Mouse (Mus musculus) c-Kit-positive CD71-positive TER-119-negative erythroid progenitor cells, embryonic 14.5 days (primary cell): Measurements from ENCODE around the gene Hcn1.

Experiments
- DNase-seq: peaks from one replicate; pipeline ENCODE4 v3.0.0-alpha.2; 2013; ENCODE audit warnings: low read depth

Gene Hcn1

DNA sequence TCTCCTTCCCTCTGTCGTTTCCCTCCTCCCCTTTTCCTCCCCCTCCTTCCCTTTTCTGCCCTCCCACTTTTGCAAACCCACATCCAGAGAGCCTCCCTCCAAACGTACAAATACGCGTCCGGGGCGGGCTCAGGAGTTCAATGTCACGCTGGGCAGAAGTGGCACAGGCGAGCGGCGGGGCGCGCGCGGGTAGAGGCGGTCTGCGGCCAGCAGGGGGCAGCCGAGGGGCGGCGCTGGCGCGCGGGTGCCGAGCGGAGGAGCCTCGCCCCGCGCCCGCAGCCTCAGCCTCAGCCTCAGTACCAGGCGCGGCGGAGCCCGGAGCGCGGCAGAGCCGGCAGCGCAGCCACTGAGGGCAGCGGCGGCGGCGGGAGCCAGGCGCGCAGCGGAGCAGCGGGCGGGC is at the start of gene Hcn1:
Gene Hcn1 (plus strand): TSS at position 140 of the 400 bp plus-strand sequence.
- DNase-seq = peak; percentile 19

DNA sequence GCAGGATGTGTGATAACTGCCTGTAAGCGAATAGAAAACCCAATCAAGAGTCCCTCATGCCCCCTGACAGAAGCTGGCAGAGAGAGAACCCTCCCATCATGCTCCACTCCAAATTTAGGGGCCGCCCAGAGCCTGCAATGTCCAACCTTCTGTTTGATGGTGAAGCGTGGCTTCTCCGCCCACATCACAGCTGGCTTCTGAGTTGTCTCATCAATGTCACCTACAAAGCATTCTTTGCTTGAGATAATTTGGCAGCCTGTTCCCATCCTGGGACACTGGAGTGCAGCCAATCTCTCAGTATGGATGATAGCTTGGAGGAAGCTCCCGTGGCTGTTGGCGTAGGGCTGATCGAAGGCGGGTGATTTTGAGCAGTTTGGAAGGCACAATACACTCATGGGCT is 34.9 kb upstream of the Hcn1 start:
- no peak for DNase-seq

DNA sequence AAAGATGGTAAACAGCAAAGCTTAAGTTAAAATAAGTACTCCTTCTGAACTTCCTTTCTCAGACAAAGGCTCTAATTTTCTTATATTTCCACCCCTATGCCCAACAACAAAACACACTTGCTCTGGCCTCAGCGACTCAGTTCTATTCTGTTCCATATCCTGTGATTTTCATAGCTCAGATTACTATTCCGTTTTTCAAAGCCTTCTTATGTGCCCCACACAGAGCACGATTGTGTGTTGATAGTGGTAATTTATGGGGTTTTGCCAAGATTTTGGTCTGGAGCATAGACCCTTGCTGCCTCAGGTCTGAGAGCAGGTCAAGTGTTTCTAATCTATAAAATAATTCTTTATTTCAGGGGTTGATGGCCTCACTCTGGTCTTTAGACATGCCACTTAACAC is 30.4 kb upstream of the Hcn1 start:
- no peak for DNase-seq

DNA sequence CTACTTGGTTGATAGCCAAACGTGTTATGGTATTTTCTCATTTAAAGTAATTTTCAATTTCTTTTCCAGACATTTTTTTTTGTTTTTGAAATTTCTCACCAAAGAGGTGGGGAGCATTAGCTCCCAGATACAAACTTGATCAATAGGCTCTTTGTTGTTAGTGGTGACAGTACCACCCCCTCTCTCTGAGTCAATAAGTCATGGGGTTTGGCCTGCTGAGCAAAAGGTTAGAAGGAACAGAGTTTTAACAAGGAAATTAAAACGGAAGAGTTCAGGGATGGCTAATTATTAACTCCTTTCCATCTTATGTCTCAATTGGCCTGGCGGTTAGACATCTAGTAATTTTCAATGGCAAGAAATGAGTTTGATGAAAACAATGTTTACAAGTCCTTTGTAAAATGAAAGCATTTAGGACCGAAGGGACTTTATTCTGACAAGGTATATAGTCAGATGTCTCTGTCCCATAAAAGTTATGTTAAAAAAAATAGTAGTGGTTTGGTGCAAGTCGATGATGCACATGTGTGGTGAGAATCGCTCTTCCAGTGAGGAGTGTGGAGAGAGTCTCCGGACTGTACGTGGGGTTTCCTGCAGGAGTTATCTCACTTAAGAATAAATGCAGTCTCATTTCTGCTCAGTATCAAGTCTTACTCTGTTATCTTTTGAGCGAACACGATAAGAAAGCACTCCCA is 7.5 kb upstream of the Hcn1 start:
- no peak for DNase-seq

- DNase-seq = no peak
Measured at GRCm38 (mm10) chr13:117595183-117595532, 7.0 kb upstream of the Hcn1 start.

DNA sequence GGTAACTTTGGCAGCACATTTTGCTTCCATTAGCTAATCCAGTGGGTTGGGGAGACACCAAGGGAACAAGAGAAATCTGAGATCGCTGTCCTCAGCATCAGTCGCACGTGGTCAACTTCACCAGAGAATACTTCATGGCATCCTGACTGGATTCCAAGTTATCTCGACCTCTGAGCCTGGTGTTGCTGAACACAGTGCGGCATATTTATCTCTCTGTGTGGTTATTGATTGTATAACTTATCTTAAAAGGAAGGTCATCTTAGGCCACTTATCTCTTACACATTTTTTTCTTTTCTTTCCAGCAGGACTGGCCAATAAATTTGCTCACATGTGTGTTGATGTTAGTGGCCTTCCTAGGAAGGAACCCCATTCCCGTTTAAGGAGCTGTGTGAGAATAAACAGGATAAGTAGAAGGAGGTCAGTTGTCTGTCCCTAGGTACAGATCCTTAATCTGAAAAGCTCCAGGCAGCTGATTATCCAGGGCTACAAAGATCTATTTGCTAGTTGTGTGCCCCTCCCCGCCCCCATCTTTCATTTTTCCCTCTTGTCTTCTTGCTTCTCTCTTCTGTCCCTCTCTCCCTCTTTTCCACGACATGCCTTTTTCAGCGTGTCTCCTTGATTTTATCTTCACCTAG is 672 bp upstream of the Hcn1 start:
- DNase-seq = no peak

DNA sequence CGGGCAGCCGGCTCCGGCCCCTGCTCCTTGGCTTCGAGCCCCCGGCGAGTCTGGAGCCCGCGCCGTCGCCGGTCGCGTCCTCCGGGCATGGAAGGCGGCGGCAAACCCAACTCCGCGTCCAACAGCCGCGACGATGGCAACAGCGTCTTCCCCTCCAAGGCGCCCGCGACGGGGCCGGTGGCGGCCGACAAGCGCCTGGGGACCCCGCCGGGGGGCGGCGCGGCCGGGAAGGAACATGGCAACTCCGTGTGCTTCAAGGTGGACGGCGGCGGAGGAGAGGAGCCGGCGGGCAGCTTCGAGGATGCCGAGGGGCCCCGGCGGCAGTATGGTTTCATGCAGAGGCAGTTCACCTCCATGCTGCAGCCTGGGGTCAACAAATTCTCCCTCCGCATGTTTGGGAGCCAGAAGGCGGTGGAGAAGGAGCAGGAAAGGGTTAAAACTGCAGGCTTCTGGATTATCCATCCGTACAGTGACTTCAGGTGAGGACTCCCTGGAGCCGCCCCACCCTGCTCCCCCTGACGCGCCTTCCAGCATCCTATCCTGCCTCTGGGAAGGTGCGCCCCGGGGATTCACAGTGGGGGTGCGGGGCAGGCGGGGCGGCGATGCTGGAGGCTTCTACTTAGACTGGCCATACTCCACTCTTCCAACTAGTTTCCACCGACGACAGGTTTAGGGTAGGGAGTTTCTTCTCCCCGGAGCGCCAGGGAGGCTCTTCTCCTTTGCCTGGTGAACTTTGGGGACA is 668 bp downstream of the Hcn1 start:
- DNase-seq = no peak

DNA sequence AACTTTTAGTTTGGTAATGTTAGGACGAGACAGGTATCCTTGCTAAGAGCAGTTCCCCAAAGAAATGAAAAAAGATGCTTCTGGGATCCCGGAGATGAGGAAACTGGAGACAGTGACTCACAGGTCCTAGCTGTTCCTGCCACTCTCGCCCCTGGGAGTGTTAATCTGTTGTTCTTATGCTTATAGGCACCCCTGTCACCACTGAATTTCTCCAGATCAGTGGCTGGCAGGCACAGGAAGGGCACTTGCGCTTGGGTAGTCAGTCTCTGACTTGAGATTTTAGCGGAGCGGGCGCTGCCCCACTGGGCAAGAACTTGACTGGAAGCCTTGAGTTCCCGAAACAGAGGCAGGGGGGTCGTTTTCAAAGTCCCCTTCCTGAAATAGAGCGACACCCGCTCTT is 1.3 kb downstream of the Hcn1 start:
- no peak for DNase-seq

DNA sequence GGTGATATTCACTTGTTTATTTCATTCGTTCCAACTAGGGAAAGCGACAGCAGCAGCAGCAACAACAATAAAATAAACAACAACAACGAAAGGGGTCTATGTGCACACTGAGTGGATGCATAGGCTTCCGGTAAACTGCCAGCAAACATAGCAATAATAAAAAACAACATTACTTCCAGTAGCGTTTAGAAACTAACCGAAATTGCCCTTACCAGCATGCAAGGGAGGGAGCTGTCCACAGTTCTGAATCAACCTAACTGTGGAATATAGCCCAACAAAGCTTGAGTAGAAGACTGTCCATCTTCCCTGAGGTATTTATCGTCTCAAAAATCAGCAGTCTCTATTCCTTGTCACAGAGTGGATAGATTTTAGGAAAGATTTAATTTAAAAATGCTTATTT is 2.0 kb downstream of the Hcn1 start:
- peak; percentile 19 for DNase-seq

DNA sequence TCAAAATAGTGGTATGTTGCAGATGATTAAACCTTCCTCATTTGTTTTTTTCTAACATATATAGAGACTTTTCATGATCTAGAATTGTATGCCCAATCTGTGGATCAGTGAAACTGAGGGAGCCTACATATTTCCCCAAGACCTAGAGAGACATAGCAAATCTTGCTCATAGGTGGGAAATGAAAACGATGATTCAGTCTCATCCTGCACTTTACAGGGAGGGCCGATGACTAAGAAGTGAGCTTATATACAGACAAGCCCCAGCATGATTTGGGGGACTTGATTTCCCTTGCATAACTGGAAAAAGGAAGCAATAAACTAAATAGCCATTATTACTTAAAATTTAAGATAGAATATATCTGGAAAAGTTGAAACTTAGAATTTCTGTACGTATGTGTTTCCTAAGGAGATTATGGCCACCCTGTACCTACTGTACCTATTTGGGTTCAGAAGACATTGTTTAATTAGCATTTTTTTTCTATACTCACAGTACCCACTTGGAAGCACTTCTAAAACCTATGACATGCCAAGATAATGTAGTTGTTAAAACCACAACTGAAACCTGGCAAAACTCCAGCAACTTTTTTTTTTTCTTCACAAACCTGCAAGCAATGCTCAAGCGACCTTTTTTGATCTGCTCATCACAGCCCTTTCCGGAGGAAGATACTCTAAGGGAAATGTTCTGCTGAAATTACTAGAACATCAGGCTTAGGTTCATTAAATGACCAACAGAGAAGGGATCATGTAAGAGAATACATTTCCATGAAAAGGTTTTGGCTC is 3.0 kb downstream of the Hcn1 start:
- no peak for DNase-seq

- DNase-seq = no peak
Measured at GRCm38 (mm10) chr13:117611881-117612280, 9.8 kb downstream of the Hcn1 start.

DNA sequence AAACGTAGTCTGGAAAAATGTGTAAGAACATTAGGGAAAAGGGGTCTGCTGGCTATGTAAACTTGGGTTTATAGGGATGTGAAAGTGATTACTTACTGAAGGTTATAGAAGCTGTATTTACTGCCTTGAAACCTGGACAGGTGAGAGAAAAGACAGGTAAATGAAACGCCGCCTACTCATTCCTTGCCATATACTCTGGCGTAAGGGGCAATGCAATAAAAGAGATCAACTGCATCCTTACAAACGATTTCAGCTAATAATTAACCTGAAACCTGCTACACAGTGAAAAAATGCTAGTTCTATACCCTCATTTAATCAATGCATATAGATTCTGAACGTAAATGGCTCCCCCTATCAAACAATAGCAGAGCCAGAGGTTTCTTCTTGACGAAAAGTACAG is 17.4 kb downstream of the Hcn1 start:
- DNase-seq = no peak

DNA sequence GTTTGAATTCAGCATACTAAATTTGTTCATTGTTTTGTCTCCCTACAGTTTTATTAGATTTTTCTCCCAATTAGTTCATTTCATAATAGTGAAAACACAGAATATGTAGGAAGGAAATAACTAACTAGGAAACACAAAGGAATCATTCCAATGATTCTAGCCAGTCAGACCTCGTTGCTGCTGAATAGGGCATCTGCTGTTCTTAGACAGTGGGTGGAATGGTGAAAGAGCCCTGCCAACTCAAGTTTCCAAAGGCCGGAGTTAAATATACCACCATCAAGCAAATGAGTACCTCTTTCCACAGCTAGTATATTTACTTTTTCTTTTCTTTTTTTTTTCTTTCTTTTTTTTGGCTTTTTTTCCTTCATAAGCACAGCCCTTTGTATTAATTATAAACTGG is 55.4 kb downstream of the Hcn1 start:
- DNase-seq = no peak

DNA sequence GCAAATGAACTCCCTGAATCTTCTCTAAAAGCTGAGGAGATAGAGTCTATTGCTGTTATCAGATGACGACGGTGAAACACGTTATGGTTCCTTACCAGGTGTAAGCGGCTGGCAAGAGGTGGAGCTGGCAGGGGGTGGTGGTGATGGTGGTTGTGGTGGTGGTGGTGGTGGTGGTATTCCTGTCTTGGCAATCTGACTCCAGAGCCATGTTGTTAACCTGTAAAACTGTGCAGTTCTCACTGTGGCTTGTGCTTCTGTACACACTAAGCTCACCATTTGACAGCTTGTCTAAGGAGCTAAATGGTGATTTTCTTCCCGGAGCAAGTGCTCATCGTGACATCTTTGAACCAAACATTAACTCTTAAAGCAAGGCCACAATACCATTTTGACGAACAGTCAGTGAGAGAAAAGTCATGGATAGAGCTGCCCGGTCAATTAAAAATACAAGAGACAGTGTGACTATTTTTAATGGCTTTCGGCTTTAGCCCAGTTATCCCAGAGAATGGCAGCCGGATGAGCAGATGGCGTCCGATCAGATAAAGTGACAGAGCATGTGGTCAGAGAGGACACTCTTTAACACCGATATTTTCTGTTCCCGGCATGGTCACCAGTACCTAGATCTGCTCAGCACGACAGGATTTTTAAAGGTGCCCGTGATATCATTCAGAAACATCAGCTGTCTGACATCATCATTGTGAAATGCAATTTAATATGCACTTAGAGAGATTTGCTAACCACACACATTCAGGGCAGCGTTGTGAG is 56.5 kb downstream of the Hcn1 start:
- no peak for DNase-seq

- no peak for DNase-seq
Measured at GRCm38 (mm10) chr13:117659511-117659910, 57.4 kb downstream of the Hcn1 start.

- no peak for DNase-seq
Measured at GRCm38 (mm10) chr13:117662661-117663060, 60.5 kb downstream of the Hcn1 start.

- no peak for DNase-seq
Measured at GRCm38 (mm10) chr13:117669303-117669702, 67.2 kb downstream of the Hcn1 start.

DNA sequence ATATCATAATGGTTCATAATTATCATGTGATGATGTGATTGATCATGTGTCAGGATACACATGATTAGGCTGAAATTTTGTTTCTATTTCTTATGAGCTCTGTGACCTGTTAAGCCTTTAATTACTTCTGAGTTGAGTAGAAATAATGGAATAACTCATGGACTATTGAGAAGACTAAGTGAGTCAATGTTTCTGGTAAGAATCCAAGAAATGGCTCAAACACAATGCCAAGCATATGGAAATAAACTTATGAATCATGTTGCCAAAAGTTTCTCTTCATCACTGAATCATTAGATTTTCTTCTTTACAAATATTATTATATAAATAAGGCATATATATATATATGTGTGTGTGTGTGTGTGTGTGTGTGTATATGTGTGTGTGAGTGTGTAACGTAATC is 69.7 kb downstream of the Hcn1 start:
- DNase-seq = no peak

- DNase-seq = no peak
Measured at GRCm38 (mm10) chr13:117676418-117676817, 74.3 kb downstream of the Hcn1 start.

DNA sequence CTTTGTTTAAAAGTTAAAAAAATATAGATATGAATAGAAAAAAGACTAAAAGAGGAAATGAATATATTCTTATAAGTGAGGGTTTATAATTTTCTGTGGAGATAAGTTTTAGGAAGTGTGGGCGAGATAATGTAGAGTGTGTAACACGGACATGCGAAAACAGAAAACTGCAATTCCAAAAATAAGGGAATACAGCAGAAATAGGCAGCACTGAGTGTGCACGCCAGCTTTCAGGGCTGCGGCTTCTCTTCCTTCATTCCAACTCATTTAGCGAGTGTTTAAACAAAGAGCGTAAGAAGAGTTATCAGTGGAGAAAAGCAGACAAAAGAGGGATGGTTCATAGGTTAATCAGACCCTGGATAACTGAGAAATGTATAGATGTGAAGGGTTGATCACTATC is 85.5 kb downstream of the Hcn1 start:
- no peak for DNase-seq

DNA sequence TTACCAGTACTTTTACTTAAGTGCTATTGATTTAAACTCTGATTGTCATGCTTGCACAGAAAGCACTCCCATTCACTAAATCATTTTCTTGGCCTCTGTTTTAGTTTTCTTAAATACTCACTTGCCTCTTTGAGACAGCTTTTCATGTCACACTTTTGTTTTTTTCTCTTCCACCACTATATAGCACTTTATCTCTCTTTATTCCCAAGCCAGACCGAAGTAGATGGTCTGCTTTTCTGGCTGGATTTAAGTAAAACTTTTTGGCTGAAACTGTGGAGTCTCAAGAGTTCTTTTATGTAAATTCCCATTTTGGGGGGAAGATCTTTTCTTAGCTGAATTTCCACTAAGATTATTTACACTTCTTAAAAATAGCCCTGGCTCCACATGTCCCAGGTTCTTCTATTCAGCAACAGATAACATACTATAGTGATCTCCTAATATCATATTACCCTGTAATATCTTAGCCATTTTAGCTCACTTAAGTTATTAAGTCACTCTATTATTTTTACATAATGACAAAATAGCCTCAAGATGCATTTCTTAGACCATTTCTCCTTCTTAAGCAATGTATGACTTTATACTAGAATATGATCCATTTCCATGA is 92.7 kb downstream of the Hcn1 start:
- no peak for DNase-seq

- DNase-seq = no peak
Measured at GRCm38 (mm10) chr13:117705573-117705972, 103.5 kb downstream of the Hcn1 start.
